17 mouse cellular contexts compared by ENCODE assay signal in the genomic region with DNA sequence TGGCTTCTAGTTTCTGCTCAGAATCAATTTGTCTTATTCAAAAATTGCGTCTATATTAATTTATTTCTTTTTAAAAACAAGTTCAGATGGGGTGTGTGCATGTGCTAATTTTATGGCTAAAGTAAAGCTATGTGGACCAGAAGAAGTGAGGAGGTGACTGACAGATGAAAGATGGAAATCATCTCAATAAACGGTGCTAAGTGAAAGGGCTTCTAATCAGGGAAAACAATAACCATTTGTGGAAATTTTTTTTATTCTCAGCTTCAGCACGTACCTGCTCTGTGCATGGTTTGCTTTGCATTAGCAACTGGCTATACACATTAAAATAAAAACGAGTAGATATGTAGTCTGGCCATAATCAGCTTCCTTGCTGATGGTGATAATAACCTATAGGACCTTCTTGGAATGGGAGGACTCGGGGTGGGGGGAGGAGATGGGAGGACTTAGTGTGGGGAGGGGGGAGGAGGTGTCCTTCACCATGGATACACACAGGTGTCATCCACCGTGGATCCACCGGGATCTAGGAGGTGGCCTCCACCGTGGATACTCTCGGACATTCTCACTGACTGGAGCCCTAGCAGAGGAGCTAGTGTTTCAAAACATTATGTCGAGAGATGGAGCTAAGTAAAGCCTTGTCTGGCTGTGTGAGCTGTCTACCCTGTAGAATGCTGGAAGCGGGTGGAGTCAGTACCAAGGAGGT.
DNase-seq lines count a peak whose midpoint lies in the region; ATAC-seq and TF ChIP-seq lines count a peak whose summit lies in the region.
"Had no signal": no experiment of that assay in that cellular context is flagged by ENCODE, and none has a peak within 500 bp of the region (broad histone marks: within the 10 kb centered on the region; RNA-seq: fewer than 3 reads in every experiment).

No protein-coding gene starts in this region.

- TF ChIP-seq EP300 in lung, postnatal 0 days (IDR thresholded peaks at IDR 0.05): no peak

- no peaks in the 10 kb centered on the region for H3K9me3 ChIP-seq in limb, embryonic 11.5 days (ENCODE audit: control insufficient read depth, low read length)
- no peaks in the 10 kb centered on the region for H3K9me3 ChIP-seq in limb, embryonic 10.5 days (replicated peaks)
- H3K9me3 ChIP-seq in forebrain, embryonic 16.5 days (ENCODE audit: control insufficient read depth, low read length): no peaks in the 10 kb centered on the region
- H3K9me3 ChIP-seq in hindbrain, embryonic 14.5 days (ENCODE audit: control insufficient read depth, low read length): no peaks in the 10 kb centered on the region
- H3K9me3 ChIP-seq in neural tube, embryonic 14.5 days (ENCODE audit: control insufficient read depth, low read length): no peaks in the 10 kb centered on the region
- H3K9me3 ChIP-seq in lung, postnatal 0 days (ENCODE audit: low read length): no peaks in the 10 kb centered on the region
- H3K9me3 ChIP-seq: limb, embryonic 15.5 days had no signal

- no peak overlapping the region for H3K4me2 ChIP-seq in limb, embryonic 11.5 days (ENCODE audit: low read depth, severe bottlenecking)
- H3K4me2 ChIP-seq in forebrain, embryonic 16.5 days (ENCODE audit: low read length): no peak overlapping the region
- H3K4me2 ChIP-seq in hindbrain, embryonic 14.5 days (replicated peaks): no peak overlapping the region
- H3K4me2 ChIP-seq in neural tube, embryonic 14.5 days (ENCODE audit: low read depth, low read length): no peak overlapping the region
- H3K4me2 ChIP-seq in lung, postnatal 0 days (replicated peaks; ENCODE audit: low read depth, low read length): no peak overlapping the region
- H3K4me2 ChIP-seq: limb, embryonic 15.5 days had no signal

- H3K36me3 ChIP-seq in limb, embryonic 11.5 days (ENCODE audit: control insufficient read depth, insufficient read depth, low read length): no peaks in the 10 kb centered on the region
- no peaks in the 10 kb centered on the region for H3K36me3 ChIP-seq in limb, embryonic 10.5 days
- H3K36me3 ChIP-seq in forebrain, embryonic 16.5 days (ENCODE audit: control insufficient read depth, insufficient read depth): peaks cover 4% of the 10 kb centered on the region
- peaks cover 29% of the 10 kb centered on the region for H3K36me3 ChIP-seq in hindbrain, embryonic 14.5 days (replicated peaks; ENCODE audit: control insufficient read depth, insufficient read depth)
- 0 out of 2 replicates have a peak, but pooled peaks cover 5% of the 10 kb centered on the region for H3K36me3 ChIP-seq in neural tube, embryonic 14.5 days (ENCODE audit: control insufficient read depth, insufficient read depth, low read length)
- H3K36me3 ChIP-seq in lung, postnatal 0 days (ENCODE audit: insufficient read depth, low read length): peaks cover 7% of the 10 kb centered on the region; the same call in 1 of the 2 replicates
- H3K36me3 ChIP-seq: limb, embryonic 15.5 days had no signal

- H3K27me3 ChIP-seq in limb, embryonic 11.5 days (ENCODE audit: control insufficient read depth, insufficient read depth, low read length): no peaks in the 10 kb centered on the region
- no peaks in the 10 kb centered on the region for H3K27me3 ChIP-seq in limb, embryonic 10.5 days (ENCODE audit: low read depth, poor library complexity, severe bottlenecking)
- H3K27me3 ChIP-seq in forebrain, embryonic 16.5 days (replicated peaks; ENCODE audit: control insufficient read depth, insufficient read depth, low read length): no peaks in the 10 kb centered on the region
- H3K27me3 ChIP-seq in hindbrain, embryonic 14.5 days (ENCODE audit: control insufficient read depth, insufficient read depth, low read length): no peaks in the 10 kb centered on the region
- H3K27me3 ChIP-seq in neural tube, embryonic 14.5 days (ENCODE audit: control insufficient read depth, insufficient read depth, low read length): no peaks in the 10 kb centered on the region
- no peaks in the 10 kb centered on the region for H3K27me3 ChIP-seq in lung, postnatal 0 days (replicated peaks; ENCODE audit: insufficient read depth, low read length)
- H3K27me3 ChIP-seq: limb, embryonic 15.5 days had no signal

- no peak overlapping the region for H3K9ac ChIP-seq in limb, embryonic 11.5 days (ENCODE audit: low read length)
- no peak overlapping the region for H3K9ac ChIP-seq in forebrain, embryonic 16.5 days (replicated peaks; ENCODE audit: low read depth, low read length)
- no peak overlapping the region for H3K9ac ChIP-seq in hindbrain, embryonic 14.5 days
- H3K9ac ChIP-seq in neural tube, embryonic 14.5 days (replicated peaks; ENCODE audit: low read depth, low read length): no peak overlapping the region
- no peak overlapping the region for H3K9ac ChIP-seq in lung, postnatal 0 days (replicated peaks; ENCODE audit: low read depth)
- H3K9ac ChIP-seq: limb, embryonic 15.5 days; liver, postnatal 0 days had no signal

- no peak overlapping the region for H3K4me3 ChIP-seq in limb, embryonic 11.5 days (ENCODE audit: low read depth, low read length)
- no peak overlapping the region for H3K4me3 ChIP-seq in limb, embryonic 10.5 days
- H3K4me3 ChIP-seq in forebrain, embryonic 16.5 days (replicated peaks; ENCODE audit: low read length): no peak overlapping the region
- H3K4me3 ChIP-seq in hindbrain, embryonic 14.5 days (replicated peaks; ENCODE audit: low read length): no peak overlapping the region
- no peak overlapping the region for H3K4me3 ChIP-seq in neural tube, embryonic 14.5 days (ENCODE audit: low read depth, low read length)
- H3K4me3 ChIP-seq in lung, postnatal 0 days (ENCODE audit: low read depth, low read length): no peak overlapping the region
- H3K4me3 ChIP-seq: limb, embryonic 15.5 days had no signal

- peak; percentile 9 for DNase-seq in limb, embryonic 11.5 days (ENCODE audit: low spot score)
- DNase-seq in limb, embryonic 10.5 days (ENCODE audit: low spot score): no peak
- DNase-seq in hindbrain, embryonic 14.5 days (ENCODE audit: low spot score): no peak
- DNase-seq in lung, postnatal 0 days (ENCODE audit: low spot score): no peak
- no peak for DNase-seq in spleen, postnatal 36 days (ENCODE audit: low spot score in 2 of 2)
- DNase-seq: adrenal gland, adult 8-10 months; cerebellum, adult 2 months; gastrocnemius, postnatal 36 days; heart, postnatal 10 days; kidney, adult 11 months; kidney, postnatal 10 days; liver, postnatal 0 days; thymus, adult 2 months had no signal

- WGBS in limb, embryonic 11.5 days: 72% methylated on average over 11 of the region's 11 CpGs
- WGBS in limb, embryonic 10.5 days: 76% methylated on average over 11 of the region's 11 CpGs
- WGBS in forebrain, embryonic 16.5 days: 68% methylated on average over 11 of the region's 11 CpGs
- 59% methylated on average over 11 of the region's 11 CpGs for WGBS in hindbrain, embryonic 14.5 days
- 66% methylated on average over 11 of the region's 11 CpGs for WGBS in neural tube, embryonic 14.5 days
- WGBS in lung, postnatal 0 days: 56% methylated on average over 11 of the region's 11 CpGs

- no peaks in the 10 kb centered on the region; the same call in 1 of the 2 replicates for H3K4me1 ChIP-seq in limb, embryonic 11.5 days (ENCODE audit: control insufficient read depth, insufficient read depth, low read length)
- H3K4me1 ChIP-seq in limb, embryonic 10.5 days: 0 out of 2 replicates have a peak, but pooled peaks cover 5% of the 10 kb centered on the region
- peaks cover 20% of the 10 kb centered on the region for H3K4me1 ChIP-seq in forebrain, embryonic 16.5 days (replicated peaks; ENCODE audit: control insufficient read depth, insufficient read depth, low read length)
- H3K4me1 ChIP-seq in hindbrain, embryonic 14.5 days (replicated peaks; ENCODE audit: control insufficient read depth, insufficient read depth, low read length): peaks cover 14% of the 10 kb centered on the region
- peaks cover 14% of the 10 kb centered on the region; the same call in 1 of the 2 replicates for H3K4me1 ChIP-seq in neural tube, embryonic 14.5 days (ENCODE audit: control insufficient read depth, insufficient read depth, low read length)
- H3K4me1 ChIP-seq in lung, postnatal 0 days (ENCODE audit: insufficient read depth, low read depth, low read length): no peaks in the 10 kb centered on the region
- H3K4me1 ChIP-seq: limb, embryonic 15.5 days had no signal

- no peak overlapping the region for H3K27ac ChIP-seq in limb, embryonic 11.5 days (replicated peaks; ENCODE audit: low read depth, low read length)
- no peak overlapping the region for H3K27ac ChIP-seq in limb, embryonic 10.5 days
- peak overlapping the region; percentile 39 for H3K27ac ChIP-seq in forebrain, embryonic 16.5 days (ENCODE audit: low read length)
- H3K27ac ChIP-seq in hindbrain, embryonic 14.5 days: peak overlapping the region; percentile 73
- peak overlapping the region; percentile 40; the same call in 1 of the 2 replicates for H3K27ac ChIP-seq in neural tube, embryonic 14.5 days (ENCODE audit: low read depth, low read length)
- H3K27ac ChIP-seq in lung, postnatal 0 days (ENCODE audit: low read length): no peak overlapping the region
- H3K27ac ChIP-seq: limb, embryonic 15.5 days; macrophage had no signal

- no peak for TF ChIP-seq CTCF in lung, postnatal 0 days (IDR thresholded peaks at IDR 0.05)

- ATAC-seq in limb, embryonic 11.5 days (ENCODE audit: insufficient number of reproducible peaks, low FRiP score, low TSS enrichment, low read depth): no peak
- ATAC-seq in forebrain, embryonic 16.5 days: peak; percentile 26; the same call in 1 of the 2 replicates
- ATAC-seq in hindbrain, embryonic 14.5 days (ENCODE audit: low FRiP score): peak; percentile 21
- peak; percentile 15; the same call in 1 of the 2 replicates for ATAC-seq in neural tube, embryonic 14.5 days (ENCODE audit: low read depth)
- no peak for ATAC-seq in lung, postnatal 0 days
- ATAC-seq: liver, postnatal 0 days had no signal

Comparison
In these comparisons a context has a peak if more than half of its experiments do, and no peak if none do; other contexts are left out.
1. ATAC-seq: peak in forebrain, embryonic 16.5 days (single experiment), hindbrain, embryonic 14.5 days (single experiment) and neural tube, embryonic 14.5 days (single experiment); none in limb, embryonic 11.5 days (single experiment) and lung, postnatal 0 days (single experiment).
2. H3K27ac ChIP-seq: peak in forebrain, embryonic 16.5 days (single experiment), hindbrain, embryonic 14.5 days (single experiment) and neural tube, embryonic 14.5 days (single experiment); none in limb, embryonic 11.5 days (single experiment), limb, embryonic 10.5 days (single experiment) and lung, postnatal 0 days (single experiment).